Mouse (Mus musculus) 3T3-L1 (cell line): Measurements from ENCODE around the gene Rnf181.
A peak's percentile ranks its signal among the peaks of the same experiment; 100 is the strongest.

Experiments
- DNase-seq: peaks from one replicate; pipeline ENCODE4 v3.0.0-alpha.2; 2015; ENCODE audit warnings: low read depth, low spot score

Rnf181 gene

DNA sequence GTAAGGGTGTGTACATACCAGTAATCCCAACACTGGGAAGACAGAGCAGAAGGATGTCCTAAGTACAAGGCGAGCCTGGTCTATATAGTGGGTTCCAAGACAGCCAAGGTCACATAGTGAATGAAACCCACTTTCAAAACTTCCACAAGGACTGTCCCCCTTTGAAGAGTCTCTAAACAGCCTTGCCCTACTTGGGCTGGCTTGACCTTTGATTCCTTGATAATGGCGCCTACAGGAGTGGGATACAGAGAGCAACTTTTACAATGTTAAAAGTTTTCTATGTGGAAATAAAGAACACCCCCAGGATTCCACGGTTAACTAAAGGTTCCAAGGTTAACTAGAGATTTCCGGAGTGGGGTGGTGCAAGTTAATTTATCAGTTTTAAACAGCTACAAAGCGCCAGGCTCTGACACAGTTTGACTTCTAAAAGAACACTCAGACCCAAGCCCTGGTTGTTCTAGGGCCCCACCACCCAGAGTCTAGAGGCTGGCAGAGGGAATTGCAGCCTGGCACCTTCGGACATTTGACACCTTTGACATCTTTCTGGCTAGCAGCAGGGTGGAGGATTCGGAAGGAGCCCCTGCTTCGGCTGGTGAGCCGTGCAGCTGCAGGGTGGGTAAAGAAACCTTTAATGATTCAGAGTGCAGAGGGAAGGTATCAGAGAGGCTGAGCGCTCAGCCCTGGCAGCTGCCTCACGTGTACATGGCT, 6.7 kb downstream of the Rnf181 start:
- no peak for DNase-seq

DNA sequence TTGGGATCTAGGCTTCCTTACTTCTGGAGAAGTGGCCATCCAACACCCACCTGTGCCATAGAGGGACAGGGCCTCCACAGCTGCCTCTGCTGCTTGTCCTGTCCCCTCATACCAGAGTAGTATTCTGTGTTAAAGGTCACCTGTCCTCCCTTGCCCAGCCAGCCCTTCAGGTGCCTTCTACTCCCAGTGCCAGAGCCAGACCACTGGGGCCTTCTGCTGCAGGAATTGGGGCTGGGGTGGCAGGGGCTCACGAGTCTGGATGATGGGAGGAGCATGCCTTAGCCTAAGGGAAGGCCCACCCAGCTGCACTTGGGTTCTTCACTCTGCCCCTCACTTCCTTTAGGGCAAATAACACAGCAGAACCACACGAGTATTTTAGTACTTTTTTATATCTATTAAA, 7.4 kb downstream of the Rnf181 start:
- DNase-seq, result no peak

DNA sequence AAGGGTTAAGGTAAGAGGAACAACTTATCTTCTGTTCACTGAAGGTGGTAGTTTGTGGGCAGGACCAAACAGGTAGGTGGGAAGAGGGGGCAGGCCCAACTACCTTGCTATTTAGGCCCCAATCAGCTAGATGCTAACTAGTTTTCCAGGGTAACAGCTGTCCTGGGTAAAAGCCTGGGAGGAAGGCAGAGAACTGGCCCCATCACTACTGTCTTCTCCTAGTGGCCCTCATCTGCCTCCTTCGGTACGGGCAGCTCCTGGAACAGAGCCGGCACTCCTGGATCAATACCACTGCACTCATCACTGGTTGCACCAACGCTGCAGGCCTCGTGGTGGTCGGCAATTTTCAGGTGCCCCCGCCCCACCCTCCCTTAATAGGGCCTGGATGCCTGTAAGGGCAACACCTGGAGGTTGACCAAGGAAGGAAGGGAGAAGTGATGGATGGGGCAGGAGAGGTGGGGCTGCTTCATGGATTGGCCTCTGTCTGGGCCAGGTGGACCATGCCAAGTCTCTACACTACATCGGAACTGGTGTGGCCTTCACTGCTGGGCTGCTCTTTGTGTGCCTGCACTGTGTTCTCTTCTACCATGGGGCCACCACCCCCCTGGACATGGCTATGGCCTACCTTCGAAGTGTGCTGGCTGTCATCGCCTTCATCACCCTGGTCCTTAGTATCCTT, 8.5 kb downstream of the Rnf181 start:
- no peak for DNase-seq

DNA sequence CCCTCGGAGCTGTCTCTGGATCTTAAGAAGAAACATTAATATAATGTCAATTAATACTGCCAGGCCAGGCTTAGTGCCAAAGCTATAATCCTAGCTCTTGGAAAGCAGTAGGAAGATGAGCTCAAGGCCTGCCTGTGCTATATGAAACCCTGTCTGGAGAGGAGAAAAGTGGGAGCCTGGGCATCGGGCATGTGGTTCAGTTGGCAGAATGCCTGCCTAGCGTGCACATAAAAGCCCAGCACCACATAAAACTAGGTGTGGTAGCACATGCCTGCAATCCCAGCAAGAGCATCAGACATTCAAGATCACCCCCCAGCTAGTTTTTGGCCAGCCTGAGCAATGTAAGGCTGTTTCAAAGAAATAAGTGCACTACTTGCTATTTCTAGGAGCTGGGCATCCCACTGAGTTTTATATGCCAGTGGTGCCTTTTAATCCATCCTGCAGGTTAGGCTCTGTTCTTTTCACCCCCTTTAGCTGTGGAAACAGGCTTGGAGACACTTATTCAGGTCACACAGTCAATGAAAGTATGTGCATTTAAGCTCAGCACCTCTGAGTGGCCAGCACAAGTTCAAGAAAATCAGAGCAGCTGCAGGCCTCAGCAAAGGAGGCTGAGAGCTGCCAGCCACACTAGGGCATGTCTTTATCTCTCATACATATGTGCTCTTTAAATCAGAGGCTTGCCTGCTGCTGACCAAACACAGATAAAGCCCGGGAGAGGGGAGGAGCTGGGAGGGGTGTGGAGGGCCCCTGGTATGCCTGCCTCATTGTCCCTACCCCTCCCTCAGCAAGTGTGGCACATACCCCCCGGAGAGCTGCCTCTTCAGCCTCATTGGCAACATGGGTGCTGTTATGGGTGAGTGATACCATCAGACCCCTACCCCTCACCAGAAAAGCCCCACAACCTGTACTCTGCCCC, 9.3 kb downstream of the Rnf181 start:
- DNase-seq, result peak; percentile 14

DNA sequence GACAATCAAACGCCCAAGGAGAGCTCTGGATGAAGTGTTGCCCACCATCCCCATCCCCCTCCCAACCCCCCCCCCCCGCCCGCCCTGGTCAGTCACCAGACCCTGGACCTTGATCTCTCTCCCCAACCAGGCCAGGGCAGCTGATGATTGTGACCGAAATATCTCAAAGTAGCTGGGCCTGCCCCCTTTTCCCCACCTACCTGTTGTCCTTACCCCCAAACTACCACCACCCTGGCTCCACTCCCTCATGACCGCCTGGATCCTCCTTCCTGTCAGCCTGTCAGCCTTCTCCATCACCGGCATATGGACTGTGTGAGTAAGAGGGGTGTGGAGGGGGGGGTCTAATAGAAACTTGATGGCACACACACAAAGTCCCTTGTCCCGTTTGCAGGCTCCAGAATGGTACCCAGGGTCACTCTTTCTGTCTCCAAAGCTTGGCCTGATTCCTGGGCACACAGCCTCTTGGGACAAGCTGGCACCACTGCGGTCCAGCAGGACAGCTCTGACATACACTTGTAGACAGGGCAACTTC, 10.7 kb downstream of the Rnf181 start:
- peak; percentile 15 for DNase-seq

DNA sequence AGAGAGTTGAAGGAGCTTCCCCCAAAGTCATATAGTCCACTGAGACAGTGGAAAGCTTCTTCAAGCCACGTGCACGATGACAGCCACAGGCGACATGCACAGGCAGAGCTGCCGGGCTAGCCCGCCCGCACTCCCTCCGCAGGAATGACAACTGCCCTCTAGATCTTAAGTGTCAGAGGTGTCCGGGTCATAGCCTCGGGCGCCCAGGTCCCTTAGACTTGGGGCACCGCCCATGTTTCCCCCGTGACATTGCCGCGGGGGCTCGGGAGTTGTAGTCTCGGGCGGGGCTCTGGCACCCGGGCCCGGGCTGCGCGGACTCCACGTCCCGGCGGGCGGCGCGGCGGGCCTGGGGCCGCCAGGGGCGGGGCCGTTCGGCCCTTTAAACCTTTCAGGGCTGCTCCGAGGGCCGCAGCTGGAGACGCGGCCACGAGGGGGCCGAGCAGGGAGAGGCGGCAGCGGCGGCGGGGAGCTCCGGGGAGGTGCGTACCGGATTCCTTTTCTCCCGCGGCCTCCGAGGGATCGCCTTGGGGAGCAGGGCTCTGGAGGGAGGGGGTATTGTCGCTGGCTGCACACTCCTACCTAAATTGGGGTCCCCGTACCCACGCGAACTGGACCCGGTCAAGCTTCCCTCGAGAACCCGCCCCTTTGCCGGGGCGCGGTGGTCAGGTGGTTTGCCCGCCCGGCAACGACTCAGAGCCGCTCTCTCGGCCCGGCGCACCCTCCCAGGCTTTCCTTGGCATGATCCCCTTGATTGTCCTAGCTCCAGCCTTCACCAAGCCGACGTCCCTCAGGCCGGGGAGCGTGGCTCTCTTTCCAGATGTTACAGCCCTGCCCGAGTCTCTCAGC, 11.5 kb downstream of the Rnf181 start, which contains the start of gene Tmem150a:
Gene Tmem150a (plus strand): TSS at position 382 of the 846 bp plus-strand sequence.
- peak; percentile 73 for DNase-seq

DNA sequence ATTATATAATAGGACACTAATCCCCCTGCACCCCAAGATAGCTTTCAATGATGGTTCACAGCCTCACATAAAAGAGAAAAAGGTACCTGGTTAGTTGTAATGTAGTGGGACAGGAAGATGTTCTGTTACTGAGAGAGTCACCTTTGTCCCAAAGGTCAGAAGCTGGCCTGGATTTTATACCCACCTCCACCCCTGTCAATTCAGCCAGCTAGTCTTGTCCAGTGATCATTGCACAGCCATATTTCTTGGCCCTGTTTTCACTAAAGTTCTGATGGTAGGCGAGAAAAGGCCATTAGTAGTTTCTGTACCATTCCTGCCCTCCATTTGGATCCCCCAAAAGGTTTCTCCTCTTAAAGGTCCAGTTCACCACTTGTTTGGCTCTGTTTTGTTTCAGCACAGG, 12.7 kb downstream of the Rnf181 start:
- no peak for DNase-seq

DNA sequence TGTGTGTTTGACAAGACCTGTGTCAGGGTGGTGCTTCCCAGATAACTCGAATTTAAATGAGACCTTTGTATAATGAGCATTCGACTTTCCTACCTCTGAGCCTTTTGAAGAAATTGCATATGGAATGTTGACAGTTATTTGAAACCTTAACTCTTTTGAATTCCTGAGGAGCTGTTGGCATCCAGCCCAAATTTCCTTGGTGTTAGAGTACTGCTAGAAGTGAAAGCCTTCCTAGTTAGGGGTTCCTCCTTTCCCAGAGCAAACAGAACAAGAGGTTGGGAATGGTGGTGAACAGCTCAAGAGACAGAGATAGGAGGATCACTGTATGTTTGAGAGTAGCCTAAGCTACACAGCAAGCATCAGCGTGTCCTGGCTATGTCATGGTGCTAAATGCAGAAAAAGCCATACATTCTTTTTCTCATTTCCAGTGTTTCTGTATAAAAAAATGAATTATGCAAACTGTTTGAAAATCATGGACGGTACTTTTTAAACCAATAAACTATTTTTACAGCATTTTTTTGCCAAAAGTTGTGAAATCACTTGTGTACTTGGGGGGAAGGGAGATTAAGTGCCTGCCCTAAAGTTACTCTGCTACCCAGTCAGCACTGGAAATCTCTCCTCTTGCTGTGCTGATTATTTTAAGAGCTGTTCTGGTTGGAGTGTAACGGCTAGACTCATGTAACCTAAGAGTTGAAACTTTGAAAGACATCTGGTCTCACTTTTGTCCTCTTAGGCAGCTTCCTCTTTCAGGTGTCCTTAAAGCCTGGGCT, 13.9 kb downstream of the Rnf181 start:
- DNase-seq, result peak; percentile 65

DNA sequence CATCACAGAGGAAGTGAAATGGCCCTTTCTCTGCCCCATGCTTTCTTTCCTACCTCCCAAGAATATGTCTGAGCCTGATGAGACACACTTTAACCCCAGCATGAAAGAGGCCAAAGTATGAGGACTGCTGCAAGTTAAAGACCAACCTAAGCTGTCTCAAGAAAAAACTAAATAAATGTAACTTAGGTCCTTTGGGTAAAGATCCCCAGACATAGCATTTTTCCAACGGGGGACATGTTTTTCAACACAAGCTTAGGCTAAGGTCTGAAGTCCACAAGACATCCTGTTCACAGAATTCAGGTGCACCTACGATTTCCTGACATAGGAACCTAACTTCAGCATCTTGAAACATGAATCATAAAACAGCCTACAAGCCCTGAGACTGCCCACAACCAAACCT, 16.5 kb downstream of the Rnf181 start:
- no peak for DNase-seq

DNA sequence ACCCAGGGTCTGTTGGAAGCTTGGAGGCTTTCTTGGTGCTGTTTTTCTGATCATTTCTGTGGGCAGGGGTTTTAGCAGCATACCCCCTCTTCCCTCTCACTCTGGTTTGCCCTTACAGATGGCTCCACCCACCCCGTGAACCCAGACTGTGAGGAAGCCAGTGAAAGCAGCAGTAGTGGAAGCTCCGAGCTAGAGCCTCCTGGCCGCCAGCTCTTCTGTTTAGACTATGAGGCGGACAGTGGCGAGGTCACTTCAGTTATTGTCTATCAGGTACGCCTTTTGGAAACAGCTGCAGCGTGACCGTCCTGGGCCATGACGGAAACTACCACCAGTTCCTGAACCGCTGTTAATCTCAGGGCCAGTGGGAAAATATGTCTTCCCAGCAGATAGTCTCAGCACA, 18.3 kb downstream of the Rnf181 start:
- no peak for DNase-seq

DNA sequence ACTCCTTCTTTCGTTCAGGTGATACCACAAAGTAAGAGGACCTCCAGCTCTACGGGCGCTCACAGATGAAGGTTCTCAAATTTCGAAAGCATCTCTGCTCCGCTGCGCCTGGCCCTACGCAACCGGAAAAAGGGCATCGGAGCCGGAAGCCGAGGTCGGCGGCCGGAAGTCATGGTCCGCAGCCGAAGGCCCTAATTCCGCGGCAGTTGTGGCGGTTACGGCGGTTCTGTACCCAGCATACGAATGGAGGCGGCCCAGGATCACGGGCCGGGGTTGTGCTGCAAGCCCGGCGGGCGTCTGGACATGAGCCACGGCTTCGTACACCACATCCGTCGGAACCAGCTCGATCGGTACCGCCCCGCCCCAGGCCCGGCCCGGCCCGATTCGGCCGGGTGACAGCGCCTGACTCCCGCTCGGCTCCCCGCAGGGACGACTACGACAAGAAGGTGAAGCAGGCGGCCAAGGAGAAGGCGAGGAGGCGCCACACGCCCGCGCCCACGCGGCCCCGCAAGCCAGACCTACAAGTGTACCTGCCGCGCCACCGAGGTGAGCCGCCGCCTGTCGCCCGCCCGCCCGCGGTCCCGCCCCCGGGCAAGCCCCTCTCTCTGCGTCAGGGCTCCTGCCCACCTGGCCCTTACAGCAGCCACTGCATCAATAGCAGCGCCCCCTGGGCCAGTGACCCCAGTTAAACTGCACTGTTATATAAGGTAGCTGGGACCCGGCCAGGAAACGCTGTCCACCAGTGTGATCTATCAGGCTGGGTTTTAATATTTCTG, 19.4 kb downstream of the Rnf181 start, which contains the start of gene 0610030E20Rik:
Gene 0610030E20Rik (plus strand): TSS at position 152 of the 776 bp plus-strand sequence.
- DNase-seq, result peak; percentile 84

DNA sequence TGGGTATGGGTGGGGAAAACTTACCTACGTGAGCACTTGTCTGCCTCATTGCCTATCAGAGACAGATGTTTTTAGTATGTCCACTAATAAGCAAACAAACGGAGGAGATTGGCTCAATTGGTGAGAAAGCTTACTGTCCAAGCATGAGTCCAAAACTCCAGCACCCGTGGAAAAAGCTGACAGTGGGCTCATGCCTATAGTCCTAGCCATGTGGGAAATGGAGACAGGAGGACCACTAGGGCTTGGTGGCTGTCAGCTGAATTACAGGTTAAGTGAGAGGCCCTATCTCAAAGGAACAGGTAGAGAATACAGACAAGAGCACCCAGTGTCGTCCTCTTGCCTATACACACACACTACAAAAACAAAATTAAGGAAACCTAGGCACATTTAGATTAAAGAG, 20.5 kb downstream of the Rnf181 start:
- DNase-seq, result no peak

DNA sequence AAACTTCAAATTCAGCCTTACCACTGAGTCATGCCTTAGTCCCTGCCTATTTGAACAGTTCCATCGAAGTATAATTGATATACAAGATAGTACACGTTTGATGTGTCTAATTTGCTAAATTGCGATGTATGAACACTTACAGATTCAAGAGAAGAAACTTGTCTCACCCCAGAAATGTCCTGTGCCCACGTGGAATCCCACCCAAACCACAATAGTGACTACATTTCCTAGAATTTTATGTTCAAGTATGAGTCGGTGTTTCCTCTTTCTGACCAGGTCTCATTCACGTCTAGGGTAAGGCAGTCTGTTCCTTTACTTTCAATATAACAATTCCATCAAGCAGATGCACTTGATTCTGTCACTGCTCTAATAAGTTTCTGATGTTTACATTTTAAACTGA, 21.1 kb downstream of the Rnf181 start:
- no peak for DNase-seq

DNA sequence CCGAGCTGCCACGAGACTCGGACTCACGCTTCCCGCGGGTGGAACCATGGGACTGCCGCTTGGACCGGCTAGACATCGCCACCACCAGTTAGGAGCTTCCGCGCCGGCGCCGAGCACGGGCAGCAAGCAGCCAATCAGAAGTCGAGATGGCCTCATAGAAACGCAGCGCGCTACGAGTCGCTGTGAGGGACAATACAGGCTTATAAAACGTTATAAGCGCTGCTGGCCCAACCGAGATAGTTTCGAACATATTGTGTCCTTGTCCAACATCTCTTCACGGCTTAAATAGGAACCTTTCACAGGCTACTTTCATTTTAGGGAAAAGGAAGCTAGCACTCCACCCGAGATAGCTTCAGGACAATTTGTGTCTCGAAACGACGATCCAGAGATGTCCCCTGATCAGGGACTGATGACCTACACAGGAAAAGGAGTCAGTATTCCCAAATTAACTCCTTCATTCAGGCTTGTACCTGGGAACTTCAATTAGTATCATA, 21.6 kb downstream of the Rnf181 start, which contains the start of gene Usp39:
Gene Usp39 (minus strand): TSS at position 111 of the 494 bp plus-strand sequence.
- DNase-seq, result peak; percentile 98

DNA sequence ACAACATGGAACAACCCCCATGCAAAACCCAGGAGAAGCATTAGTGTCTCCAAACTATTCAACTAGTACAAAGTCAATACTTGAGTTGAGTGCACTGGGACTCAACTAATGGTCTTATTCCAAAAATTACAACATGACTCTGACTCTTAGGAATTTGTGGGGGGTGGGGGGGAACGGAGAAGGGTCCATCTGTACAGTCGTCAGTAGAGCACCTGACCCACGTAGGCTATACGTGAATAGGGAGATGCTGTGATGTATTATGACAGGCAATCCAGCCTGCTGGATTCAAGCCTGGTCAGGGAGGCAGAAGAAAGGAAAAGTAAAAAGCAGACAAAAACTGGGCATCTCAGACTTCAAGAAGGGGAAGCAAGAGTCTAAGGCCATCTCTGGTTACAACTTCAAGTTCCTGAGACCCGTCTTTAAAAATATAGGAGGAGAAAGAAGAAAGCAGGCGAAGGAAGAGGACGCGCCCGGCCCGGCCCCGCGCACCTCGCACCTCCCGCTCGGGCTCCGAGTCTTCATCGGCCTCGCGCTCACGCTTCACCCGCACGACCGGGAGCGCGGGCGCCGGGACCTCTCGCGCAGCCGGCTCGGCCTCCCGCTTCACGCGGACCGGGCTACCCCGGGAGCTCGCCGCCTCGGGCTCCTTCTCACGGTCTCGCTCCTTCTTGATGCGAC, 22.2 kb downstream of the Rnf181 start:
- DNase-seq, result peak; percentile 65

DNA sequence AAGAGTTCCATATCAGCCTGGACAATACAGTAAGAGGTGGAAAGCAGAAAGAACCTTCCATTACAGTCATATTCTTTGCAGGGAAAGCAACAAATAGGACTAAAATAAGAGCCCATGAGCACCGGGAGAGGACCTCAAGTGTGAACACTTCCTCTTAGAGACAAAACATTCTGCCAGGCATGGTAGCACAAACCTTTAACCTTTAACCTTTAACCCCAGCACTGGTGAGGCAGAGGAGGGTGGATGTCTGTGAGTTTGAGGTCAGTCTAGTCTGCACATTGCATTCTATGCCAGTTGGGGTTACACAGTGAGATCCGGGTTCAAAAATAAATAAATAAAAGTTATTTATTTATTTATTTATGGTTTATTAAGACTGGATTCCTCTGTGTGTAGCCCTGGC, 26.3 kb downstream of the Rnf181 start:
- DNase-seq, result no peak

DNA sequence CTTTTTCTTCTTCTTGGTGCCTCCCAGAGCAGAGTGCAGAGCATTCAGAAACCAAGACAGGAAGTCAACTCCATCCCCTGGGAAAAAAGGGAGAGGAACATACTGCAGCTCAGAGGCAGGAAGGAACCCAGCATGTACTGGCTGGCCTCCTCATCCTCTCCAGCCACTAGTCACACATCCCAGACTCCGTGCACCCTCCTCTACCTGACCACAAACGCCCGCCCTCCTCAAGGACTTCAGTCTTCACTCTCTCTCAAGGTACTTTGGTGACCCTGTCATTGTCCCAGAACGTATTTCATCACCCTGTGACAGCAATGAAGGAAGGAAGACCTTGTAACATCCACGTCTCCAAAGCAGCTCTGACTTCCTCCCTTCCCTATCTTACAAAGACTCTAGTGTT, 33.6 kb downstream of the Rnf181 start:
- no peak for DNase-seq

DNA sequence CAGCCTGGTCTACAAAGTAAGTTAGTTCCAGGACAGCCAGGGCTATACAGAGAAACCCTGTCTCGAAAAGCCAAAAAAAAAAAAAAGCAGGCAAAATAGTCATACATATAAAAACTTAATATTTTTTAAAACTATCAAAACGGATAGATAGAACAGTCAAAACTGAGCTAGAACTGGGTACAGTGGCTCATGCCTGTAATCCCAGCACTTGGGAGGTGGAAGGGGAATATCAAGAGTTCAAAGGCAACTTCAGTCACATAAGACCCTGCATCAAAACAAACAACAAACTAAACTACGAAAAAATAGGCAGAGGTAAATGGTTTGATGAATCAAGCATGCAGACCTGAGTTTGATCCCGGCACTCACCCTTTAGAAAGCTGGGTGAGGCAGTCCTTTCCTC, 36.6 kb downstream of the Rnf181 start:
- DNase-seq, result no peak

DNA sequence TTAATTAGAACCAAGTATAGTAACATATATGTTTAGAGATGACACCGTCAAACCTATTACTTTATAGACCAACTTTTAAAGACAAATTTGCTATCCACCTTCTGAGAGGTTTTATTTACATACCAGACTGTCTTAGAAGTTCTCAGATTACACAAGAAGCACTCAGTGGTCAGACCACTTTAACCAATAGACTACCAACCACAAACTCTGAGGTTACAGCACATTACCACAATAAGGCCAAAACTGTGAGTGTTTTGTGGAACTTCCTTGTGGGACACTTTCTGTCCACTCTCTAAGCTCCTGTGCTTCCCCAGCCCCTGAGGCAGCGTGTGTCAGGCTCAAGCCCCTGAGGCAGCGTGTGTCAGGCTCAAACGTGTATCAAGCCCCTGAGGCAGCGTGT, 37.7 kb downstream of the Rnf181 start:
- DNase-seq, result no peak
